10 mouse cellular contexts compared by ENCODE assay signal in genomic region chr10:126070984-126071713, GRCm38 (mm10).
A peak's percentile ranks its signal among the peaks of the same experiment; 100 is the strongest.
DNase-seq lines count a peak whose midpoint lies in the region; ATAC-seq lines count a peak whose summit lies in the region.
"Had no signal": no experiment of that assay in that cellular context is flagged by ENCODE, and none has a peak within 500 bp of the region (broad histone marks: within the 10 kb centered on the region; RNA-seq: fewer than 3 reads in every experiment).

No protein-coding gene starts in this region.

- no peak for DNase-seq in cerebellum, adult 9-11 months
- peak; percentile 16 for DNase-seq in lung, postnatal 10 days
- no peak for DNase-seq in lung, postnatal 36 days
- DNase-seq in mesoderm, embryonic 11.5 days (ENCODE audit: low read depth, low spot score), result peak; percentile 79
- DNase-seq in yolk sac, embryonic 10.5 days (ENCODE audit: low spot score), result peak; percentile 55
- DNase-seq in frontal cortex, adult 2 months (ENCODE audit: extremely low spot score in 1 of 2, low spot score in 1 of 2), result no peak
- no peak for DNase-seq in adrenal gland, adult 2 months
- DNase-seq: cerebellum, postnatal 36 days; thymus, adult 18-20 months had no signal

- 0 out of 2 replicates have a peak, but pooled peaks have one; percentile 41 for ATAC-seq in cerebellum, adult (ENCODE audit: insufficient number of reproducible peaks, low FRiP score, low TSS enrichment)

Comparison
In these comparisons a context has a peak if more than half of its experiments do, and no peak if none do; other contexts are left out.
1. DNase-seq: peak in lung, postnatal 10 days (single experiment), mesoderm, embryonic 11.5 days (single experiment) and yolk sac, embryonic 10.5 days (single experiment); none in cerebellum, adult 9-11 months (single experiment), lung, postnatal 36 days (single experiment), frontal cortex, adult 2 months (0 of 2) and adrenal gland, adult 2 months (single experiment).